Mouse (Mus musculus) lung, adult 18-20 months (tissue): ENCODE results near the gene Cdc42bpg.
A peak's percentile ranks its signal among the peaks of the same experiment; 100 is the strongest.
"Not testable (repeated sequence)": the region's sequence is repeated elsewhere in the genome, so short reads cannot be mapped to it uniquely, and the experiment has no call there.

Experiments used
- DNase-seq, 2 experiments: peaks; one replicate each; pipeline ENCODE4 v3.0.0; 2022; ENCODE audit warnings: mixed read lengths in 2 of 2

Cdc42bpg gene

GRCm38 (mm10) chr19:6299450-6300267, 6.6 kb upstream of the Cdc42bpg start:
- peak; percentile 60 to 68 for DNase-seq

GRCm38 (mm10) chr19:6300402-6300841, 5.8 kb upstream of the Cdc42bpg start:
- DNase-seq, result peak; percentile 81 to 86

- DNase-seq, result no peak
Measured at GRCm38 (mm10) chr19:6302114-6302513, 4.1 kb upstream of the Cdc42bpg start.

- peak; percentile 53 to 59 for DNase-seq
Measured at GRCm38 (mm10) chr19:6302522-6302921, 3.7 kb upstream of the Cdc42bpg start.

GRCm38 (mm10) chr19:6303831-6304230, 2.4 kb upstream of the Cdc42bpg start:
- DNase-seq, result no peak

- peak; percentile 92 to 94 for DNase-seq
Measured at GRCm38 (mm10) chr19:6304787-6305516, 1.3 kb upstream of the Cdc42bpg start.

GRCm38 (mm10) chr19:6305517-6306115, 640 bp upstream of the Cdc42bpg start:
- no peak for DNase-seq

- peak; percentile 84 to 89 for DNase-seq
Measured at GRCm38 (mm10) chr19:6306586-6306985, 330 bp downstream of the Cdc42bpg start.

- DNase-seq, result peak; percentile 82 to 89
Measured at GRCm38 (mm10) chr19:6307733-6308531, 1.7 kb downstream of the Cdc42bpg start.

GRCm38 (mm10) chr19:6310181-6310580, 3.9 kb downstream of the Cdc42bpg start:
- DNase-seq, result no peak

- not testable (repeated sequence) for DNase-seq
Measured at GRCm38 (mm10) chr19:6311783-6312182, 5.5 kb downstream of the Cdc42bpg start.

GRCm38 (mm10) chr19:6313796-6314195, 7.5 kb downstream of the Cdc42bpg start:
- no peak for DNase-seq

- peak; percentile 59 to 64 for DNase-seq
Measured at GRCm38 (mm10) chr19:6314513-6314912, 8.3 kb downstream of the Cdc42bpg start.

GRCm38 (mm10) chr19:6315573-6315972, 9.3 kb downstream of the Cdc42bpg start:
- no peak for DNase-seq

- no peak for DNase-seq
Measured at GRCm38 (mm10) chr19:6318145-6318544, 11.9 kb downstream of the Cdc42bpg start.

- no peak for DNase-seq
Measured at GRCm38 (mm10) chr19:6321358-6321757, 15.1 kb downstream of the Cdc42bpg start.

GRCm38 (mm10) chr19:6321786-6322621, 15.7 kb downstream of the Cdc42bpg start:
- peak in 1 of 2 experiments; percentile 60 for DNase-seq

GRCm38 (mm10) chr19:6324751-6325150, 18.5 kb downstream of the Cdc42bpg start:
- no peak for DNase-seq

- DNase-seq, result no peak
Measured at GRCm38 (mm10) chr19:6331178-6331577, 24.9 kb downstream of the Cdc42bpg start.

- DNase-seq, result peak; percentile 49 to 72
Measured at GRCm38 (mm10) chr19:6331719-6332516, 25.7 kb downstream of the Cdc42bpg start.
